Mouse (Mus musculus) megakaryocyte, adult 5-6 weeks (primary cell): ENCODE measurements around the gene Pard3b. TPM values are rescaled to one million over a fixed set of nuclear protein-coding genes. Genes with fewer than 3 reads are reported as not detected.
A peak's percentile ranks its signal among the peaks of the same experiment; 100 is the strongest.

Experiments used
- ATAC-seq: 2 replicates; pipeline ENCODE4 v1.8.0; 2016; ENCODE audit warnings: mild to moderate bottlenecking, inconsistent platforms; ENCODE audit not compliant: poor library complexity, severe bottlenecking
- total RNA-seq, 2 experiments: library from RNA; stranded (forward) in 1 of 2; stranded (reverse) in 1 of 2; fragments of 153-499, 151-499 nt in 1 of 2; fragments of 221-1000, 200-1000 nt in 1 of 2; gene quantifications; 2 replicates each; pipeline versions ENCODE4 v1.2.3 to v1.2.4; 2015 to 2017

Pard3b gene
- total RNA-seq, 2 experiments from 2014 or later: 0.45 to 0.48 TPM

DNA sequence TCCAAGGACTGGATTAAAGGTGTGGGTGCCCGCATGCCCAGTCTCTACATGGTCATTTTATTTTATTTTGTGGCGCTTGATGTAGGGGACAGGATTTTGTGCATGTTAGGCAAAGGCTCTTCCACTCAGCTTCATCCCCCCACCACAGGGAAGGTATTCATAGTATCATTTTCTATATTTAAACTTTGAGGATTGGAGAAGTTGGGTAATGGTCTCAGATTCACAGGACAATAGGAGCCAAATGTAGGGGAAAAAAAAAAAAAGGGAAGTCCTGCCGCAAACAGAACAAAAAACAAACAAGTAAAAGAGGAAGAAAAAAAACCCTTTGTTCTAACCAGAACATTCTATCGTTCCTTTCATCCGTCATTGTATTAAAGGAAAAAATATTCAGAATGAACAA is 590.5 kb downstream of the Pard3b start:
- peak; percentile 88 for ATAC-seq

DNA sequence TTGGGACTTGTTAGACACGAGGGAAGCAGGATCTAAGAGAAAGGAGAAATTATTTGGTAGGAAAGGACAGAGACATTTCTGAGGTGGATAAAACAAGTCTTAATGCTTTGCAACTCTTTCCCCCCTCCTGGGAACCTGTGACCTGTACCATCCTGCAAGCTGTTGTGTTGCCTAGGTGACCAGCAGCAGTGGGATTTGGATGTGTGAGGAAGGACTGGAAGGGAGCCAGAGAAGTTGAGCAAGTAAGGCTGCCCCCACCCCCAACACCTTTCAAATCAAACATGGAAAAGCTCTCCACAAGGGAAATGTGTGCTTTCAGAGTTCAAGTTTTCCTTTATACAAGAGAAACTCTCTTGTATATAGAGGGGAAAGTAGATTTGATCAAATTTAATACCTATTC is 595.4 kb downstream of the Pard3b start:
- no peak for ATAC-seq

DNA sequence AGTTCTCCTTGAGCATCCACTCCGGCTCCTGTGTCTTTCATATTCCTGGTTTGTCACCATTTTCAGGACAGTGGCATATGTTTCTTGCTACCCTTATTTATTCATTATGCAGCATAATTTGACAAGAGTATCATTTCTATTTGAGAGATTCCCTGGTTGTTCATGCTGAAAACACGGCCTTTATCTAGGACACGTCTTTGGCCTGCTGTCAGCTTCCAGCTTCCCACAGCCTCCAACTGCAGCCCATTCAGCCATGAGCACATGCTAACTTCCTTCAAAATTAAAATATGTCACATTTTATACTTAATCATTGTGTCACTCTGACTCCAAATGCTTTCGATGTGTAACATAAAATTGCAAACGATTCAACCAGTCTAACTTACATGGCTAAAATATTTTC is 596.5 kb downstream of the Pard3b start:
- no peak for ATAC-seq

DNA sequence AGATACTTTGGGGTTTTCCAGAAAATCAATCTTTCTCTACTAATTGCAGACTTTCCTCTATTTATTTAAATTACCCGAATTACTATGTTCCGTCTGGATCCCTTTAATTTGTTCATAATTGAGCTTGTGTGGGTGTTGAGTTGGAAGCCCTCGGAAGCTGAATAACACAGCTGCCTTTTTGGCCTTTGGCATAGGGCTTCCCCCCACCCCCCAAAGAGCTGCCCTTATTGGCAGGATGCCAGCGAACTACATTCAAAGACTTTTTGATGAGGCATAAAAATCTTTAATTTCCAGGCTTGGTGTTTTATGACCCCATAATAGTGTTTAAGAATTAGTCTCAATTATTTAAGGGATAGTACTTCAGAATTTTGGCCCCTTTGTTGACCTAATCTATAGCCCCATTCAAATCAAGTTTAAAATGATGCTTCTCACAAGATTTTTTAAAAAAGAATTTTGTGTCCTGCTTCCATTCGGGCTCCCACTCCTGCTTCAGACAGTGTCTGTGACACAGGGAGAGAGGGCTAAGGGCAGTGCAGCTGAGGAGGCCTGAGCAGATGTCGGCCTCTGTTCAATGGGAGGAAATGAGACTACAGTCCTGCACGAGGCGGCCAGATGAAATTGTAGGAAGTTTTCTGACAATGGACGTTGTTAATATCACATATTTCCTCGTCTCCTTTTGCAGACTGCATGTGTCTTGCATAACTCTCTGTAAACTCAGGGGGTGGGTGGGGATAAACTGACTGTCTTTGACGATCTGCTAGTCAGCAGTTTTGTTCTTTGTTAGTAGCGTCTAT is 605.8 kb downstream of the Pard3b start:
- peak; percentile 67 for ATAC-seq

DNA sequence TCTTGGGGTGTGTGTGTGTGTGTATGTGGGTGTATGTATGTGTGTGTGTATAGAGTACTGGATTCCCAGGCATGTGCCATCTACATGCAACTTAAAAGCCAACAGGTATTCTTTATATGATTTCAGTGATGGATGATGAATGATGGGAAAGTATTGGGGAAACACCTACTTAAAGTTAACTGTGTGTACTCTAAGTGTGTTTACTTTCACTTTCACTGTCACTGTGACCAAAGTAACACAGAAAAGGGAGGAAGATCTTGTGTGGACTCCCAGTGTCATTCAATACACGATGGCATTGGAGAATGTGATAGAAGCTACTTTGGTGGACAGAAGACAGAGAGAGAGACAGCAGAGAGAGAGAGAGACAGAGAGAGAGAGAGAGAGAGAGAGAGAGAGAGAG is 613.8 kb downstream of the Pard3b start:
- no peak for ATAC-seq

DNA sequence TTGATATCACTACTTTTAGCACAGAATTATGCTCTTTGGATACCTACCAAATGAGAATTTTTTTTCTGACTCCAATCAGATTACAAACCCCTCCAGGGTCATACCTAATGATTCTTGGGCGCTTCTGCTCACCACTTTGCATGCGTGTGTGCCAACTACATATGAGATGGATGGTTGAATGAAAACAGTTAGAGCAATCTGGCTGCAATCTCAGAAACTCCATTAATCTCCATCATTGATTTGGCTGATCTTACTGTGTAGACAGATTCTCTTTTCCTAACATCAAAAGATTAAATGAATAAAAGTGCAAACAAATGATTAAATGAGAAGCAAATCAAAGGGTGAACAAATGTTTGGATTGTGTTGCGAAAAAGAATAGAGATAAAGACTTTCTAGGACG is 615.7 kb downstream of the Pard3b start:
- ATAC-seq: no peak

DNA sequence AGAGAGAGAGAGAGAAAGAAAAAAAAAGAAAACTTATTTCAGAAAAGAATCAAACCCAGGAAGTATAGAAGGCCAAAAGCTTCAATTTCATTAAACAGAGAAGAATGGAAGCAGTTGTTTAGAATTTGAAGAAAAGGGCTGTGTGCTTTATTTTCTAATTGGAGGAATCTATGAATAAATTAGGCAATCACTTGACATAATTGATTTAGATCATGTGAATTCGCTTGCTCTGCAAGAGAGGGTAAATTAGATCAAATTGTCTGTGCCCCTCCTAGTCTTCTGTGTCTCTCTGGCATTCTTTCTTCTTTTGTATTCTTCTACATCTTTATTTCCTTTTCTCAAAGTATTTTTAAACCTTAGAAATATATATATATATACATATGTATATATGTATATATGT is 616.3 kb downstream of the Pard3b start:
- no peak for ATAC-seq

DNA sequence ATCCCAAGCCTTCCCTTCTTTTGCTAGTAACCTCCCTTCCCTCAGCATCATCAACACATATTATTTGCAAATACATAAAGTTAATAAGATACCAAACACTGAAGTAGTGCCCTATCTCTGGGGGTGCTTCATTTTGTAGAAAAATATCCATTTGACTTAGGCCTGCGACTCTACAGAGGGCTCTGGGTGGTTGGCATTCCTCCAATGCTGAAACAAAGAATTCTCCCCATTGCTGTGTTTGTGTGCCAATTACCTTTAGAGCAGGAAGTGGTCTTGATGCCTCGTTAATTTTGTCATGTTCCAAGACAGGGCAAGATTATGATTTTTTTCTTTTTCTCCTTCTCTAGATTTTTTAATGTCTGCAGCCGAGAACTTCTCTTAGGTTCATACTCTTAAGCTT is 637.8 kb downstream of the Pard3b start:
- no peak for ATAC-seq

DNA sequence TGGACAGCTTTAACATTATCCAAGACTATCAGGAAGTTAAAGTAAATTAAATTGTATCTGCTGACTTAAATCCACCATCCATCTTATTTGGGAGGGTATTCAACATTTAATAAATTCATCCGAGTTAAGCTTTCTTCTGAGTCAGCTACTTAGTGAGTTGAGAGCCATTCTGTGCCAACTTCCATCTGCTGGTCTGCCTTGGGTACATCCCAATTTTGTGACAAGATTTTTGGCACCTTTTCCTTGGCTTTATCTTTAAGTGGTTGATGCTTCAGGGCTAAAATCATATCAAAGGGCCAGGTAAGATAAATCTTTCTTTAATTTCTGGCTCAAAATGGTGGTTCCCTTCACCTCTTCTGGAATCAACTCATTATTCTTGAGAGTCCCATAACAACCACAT is 640.0 kb downstream of the Pard3b start:
- ATAC-seq: no peak

DNA sequence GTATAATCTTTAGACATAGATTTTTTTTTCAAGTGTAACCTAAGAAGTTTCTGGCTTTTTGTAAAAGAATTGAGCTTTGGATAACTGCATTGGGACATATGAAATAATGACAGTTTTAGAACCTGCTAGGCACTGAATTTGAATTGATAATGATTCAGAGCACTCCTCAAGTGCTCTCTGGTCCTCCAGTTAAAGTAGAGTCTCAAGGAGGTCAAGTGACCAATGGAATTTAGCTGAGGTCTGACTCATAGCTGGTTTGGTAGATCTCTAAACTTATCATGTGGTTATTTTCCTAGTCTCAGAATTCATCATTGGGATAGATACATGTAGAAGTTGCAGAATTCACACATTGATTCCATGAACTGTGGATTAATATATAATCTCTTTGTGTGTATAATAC is 642.0 kb downstream of the Pard3b start:
- no peak for ATAC-seq

DNA sequence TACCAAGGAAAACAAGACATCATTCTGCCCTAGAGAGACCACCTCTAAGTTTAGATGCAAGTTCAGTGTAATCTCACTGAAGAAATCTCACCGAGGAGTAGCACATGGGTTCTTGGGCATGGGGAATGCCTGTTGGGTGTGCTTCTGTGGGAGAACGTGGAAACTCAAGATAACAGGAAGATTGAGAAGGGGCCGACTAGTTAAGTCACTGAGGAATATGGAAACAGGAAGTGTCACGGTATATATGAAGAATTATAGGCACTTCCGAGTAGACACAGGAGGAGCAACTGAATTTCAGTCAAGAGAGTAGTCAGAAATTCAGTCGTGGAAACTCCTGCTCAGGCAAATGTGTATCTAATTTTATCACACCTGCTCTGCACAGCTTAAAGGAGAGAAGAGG is 644.2 kb downstream of the Pard3b start:
- peak; percentile 49 for ATAC-seq

DNA sequence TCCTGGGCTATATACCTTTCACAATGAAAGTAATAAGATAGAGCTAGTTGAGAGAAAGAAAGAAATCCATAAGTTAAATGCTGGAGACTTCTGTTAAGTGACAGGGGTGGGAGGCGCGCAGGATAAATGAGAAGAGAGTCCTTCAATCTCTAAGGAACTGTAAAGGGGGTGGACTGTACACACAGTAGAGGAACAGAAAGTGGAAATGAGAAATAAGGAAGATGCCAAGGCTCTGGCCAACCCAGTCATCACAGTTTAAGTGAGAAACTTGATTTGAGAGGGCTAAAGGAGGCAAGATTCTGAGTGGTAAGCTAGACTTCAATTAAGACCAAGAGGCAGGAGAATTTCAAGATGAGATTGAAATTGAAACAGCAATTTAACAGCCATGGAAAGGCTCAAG is 645.0 kb downstream of the Pard3b start:
- ATAC-seq: peak; percentile 96

DNA sequence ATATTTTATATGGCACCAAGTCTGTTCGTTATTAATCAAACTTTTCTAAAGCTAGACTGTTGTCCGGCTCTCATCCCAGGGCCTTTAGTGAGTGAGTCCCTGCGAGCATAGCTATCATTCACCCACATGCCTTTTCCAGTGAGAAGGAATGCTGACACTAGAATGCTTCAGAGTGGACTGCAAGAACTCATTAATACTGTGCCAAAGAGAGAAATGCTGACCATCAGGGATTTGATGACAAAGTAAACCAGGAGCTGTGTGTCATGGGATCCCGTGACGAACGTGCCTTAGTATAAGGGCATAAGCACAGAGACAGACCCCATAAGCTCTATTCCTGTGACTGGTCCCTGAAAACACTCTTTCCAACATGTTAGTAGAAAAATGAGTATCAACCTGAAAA is 670.8 kb downstream of the Pard3b start:
- no peak for ATAC-seq

DNA sequence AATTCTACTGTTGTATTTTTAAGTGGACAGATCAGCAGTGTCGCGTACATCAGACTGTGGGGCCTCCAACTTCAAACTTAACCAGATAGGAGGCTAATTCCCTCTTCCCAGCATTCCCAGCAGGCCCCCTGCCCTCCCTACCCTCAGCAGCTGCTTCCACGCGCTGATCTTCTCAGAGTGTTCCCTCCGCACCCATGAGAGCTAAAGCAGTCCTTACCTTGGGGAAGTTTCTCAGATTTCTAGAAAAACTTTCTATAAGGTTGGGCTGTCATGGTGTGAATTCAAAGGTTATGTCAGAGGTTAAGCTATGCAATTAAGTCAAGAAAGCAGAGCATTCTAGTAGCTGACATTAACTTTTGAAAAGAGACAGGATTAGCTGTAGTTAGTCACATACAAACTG is 686.6 kb downstream of the Pard3b start:
- no peak for ATAC-seq

DNA sequence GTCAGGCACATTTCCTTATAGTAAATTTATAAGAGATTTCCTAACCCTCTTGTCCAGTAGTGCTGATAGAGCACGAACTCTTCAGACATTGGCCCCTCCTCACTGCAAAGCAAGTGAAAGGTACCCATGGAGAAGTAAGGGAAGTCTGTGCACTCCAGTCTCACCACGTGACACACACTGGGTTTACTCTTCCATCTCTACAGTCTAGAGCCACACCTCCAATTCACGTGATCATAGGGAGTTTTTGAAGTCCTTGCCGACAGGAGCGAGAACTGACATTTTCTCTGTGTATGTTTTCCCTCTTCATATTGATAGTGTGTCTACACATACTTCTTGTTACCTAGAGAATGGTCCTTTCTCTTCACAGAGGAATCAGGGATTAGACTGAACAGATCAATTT is 689.1 kb downstream of the Pard3b start:
- no peak for ATAC-seq

DNA sequence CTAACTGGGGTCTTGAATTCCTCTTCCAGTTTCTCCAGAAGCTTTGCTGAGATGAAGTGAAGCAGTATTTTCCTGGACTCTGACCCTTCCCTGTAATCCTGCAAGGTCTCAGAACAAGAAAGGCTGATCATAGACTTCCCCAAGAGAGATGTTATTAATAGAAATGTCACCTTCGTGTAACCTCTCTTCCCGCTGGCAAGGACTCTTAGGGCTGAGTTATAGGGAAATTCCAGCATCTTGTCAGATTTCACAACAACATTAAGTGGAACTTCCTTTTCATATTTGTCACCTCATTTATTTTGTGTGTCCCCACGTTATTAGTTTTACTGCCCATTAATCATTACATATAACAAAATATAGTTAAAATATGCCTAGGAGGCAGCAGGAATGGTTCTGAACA is 690.2 kb downstream of the Pard3b start:
- ATAC-seq: no peak

DNA sequence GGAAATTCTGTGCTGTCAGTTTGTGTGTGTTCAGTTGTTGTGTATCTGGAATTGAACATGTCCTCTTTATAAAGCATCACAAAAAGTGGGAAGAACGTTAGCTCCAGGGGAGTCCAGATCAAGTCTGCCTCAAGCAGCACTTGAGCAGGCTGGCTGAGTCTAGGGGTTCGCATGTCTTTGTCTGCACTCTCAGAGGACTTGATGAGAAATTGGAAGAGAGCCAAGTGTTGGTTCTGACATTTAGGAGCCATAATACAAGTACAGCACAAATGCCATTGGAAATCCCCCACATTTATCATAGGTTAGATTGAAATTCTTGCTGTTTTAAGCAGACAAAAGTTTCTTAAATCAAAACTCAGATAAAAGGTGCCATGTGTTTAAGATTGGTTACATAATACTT is 694.4 kb downstream of the Pard3b start:
- no peak for ATAC-seq

DNA sequence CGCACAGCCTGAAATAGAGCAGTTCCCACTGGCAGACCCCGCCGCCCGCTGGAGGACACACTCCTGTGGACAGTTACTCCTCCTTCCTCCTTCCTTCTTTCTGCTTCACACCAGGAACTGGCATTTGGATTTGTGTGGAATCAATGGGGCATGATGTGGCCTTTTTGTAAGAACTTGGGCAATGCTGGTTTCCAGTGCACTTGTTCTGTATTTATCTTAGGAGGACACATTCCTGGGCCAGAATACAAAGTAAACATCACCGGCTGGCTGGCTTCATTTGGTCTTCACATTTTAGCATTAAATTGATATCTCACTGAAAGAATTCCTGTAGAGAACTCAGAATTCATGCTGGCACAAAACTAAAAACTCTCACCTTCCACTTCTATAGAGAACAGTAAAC is 695.6 kb downstream of the Pard3b start:
- no peak for ATAC-seq

DNA sequence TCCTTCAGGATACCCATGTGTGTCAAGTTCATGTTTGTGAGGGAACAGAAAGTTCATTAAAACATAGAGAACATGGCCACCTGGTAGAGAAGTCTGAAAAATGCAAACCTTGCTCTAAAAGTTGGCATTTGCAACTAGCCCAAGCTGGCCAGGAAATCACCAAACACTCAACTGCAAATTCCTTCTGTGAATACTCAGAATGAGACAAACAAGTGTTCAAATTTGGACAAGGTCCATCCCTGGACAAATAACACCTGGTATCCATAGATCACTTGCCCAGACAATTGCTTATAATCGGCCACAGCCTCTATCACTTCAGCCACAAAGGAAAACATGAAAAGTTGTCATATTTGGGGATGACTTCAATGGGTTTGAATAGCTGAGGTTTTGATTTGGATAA is 701.6 kb downstream of the Pard3b start:
- no peak for ATAC-seq

DNA sequence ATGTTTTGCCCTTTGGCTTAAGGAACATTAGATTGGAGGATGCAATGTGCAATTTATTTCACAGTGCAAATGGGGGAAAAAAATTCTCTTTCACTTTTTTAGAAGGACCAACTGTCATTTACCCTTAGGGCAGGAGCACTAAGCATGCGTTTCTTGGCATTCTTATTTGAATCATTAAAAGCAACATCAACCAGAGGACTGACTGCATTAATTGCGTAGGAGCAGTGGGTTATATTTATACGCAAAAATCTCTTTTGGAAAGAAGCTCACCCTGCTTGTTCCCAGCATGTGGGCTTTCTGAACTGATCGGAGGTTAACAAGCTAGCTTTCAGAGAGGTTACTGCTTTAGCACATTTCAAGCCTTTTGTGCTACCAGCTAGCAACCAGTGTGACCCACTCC is 705.7 kb downstream of the Pard3b start:
- no peak for ATAC-seq

DNA sequence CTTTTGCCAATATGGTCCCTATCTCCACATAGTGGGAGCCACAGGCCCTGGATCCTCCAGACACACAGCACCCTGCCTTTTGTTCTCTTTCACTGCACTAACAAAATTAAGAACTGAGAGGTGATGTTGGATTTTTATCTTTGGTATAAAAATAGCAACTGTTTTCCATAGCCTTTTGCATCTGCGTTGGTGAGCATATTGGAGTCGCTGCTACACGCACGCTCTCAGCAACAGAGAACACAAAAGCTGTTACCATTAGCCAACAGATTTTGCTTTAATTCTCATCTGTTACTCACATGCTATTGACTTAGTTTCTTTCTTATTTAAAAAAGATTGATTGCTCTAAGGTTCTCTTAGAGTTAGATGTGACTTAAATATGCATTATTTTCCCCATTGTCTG is 709.7 kb downstream of the Pard3b start:
- ATAC-seq: no peak

DNA sequence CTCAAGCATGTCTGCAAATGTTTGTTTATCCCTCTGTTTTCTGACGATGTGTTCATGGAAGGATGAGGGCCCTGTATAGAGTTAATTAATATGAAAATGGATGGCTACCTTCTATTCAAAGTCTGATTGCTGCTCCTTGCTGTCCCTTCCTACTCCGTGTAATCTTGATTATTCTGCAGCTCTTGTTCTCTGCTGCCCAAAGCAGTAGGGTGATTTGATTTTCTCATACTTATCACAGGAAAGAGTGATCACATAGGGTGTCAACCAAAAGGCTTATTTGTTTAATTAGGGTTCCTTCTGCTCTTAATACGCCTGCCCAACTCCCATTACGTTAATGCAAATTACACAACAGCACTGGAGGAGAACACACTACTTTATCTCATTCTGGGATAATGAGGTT is 716.9 kb downstream of the Pard3b start:
- ATAC-seq: no peak

DNA sequence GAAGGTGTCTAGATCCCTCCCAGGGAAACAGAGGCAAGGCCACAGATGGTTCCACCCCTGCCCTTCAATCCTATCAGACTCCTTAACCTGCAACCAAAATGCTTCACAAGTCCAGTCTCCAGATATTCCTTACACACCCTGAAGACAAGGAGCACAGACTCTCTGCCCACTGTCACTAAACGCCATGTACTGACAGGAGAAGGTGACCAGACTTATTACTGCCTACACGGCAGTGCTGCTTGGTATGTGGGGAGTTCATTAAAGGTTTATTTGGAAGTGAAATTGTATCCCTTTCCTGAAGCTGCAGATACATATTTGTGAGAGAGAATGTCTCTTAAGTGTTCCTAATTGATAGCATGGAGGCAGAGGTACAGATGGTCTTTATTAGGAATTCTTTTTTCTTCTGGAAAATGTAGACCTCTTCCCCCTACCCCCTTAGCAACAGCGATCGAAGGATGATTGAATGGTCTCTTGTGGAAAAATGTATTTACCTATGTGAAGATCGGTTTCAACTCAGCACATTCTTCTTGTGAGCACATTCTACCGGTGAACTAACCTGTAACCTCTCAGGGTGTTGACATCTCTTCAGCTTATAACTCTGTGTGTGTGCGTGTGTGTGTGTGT is 735.9 kb downstream of the Pard3b start:
- no peak for ATAC-seq
